Mouse (Mus musculus): ENCODE data around the gene Ctso. TPM values are rescaled to one million over a fixed set of nuclear protein-coding genes. Genes with fewer than 3 reads are reported as not detected.
A peak's percentile ranks its signal among the peaks of the same experiment; 100 is the strongest.

Ctso gene
- total RNA-seq (2021) (1 to 10 TPM; 8.0 to 8.6 TPM), polyA plus RNA-seq (2012; rRNA removed) (7.3 and 12.4 TPM in 2 replicates)
- long read RNA-seq, transcript Ctso-201 (8 exons, 3,468 nt): major isoform, 17 of 24 reads
- long read RNA-seq, partial matches to known transcripts: 0 of 24 reads
- long read RNA-seq, other reads (novel, unspliced or antisense): 7 of 24 reads

GRCm38 (mm10) chr3:81932141-81933101 lies at the start of gene Ctso:
TSS of gene Ctso (plus strand) at chr3:81932601.
- H3K9ac ChIP-seq (ENCODE audit: low read depth, low read length): peak within 1 kb of the TSS; percentile 98
- H3K36me3 ChIP-seq (ENCODE audit: control insufficient read depth, insufficient read depth, low read length): peaks cover 4% of the 10 kb centered on the region
- no peaks in the 10 kb centered on the region; the same call in none of the 2 replicates for H3K4me1 ChIP-seq (ENCODE audit: control insufficient read depth, insufficient read depth, low read length)
- H3K4me3 ChIP-seq: peak within 1 kb of the TSS; percentile 81
- H3K79me2 ChIP-seq (replicated peaks; ENCODE audit: control insufficient read depth, insufficient read depth, low read length): no peaks in the 10 kb centered on the region
- H3K27me3 ChIP-seq (ENCODE audit: control insufficient read depth, insufficient read depth, low read length): no peaks in the 10 kb centered on the region
- WGBS: 11% methylated on average over 27 of the region's 27 CpGs
- TF ChIP-seq EP300 (IDR thresholded peaks at IDR 0.05; ENCODE audit: insufficient read depth, low read depth, low read length): no peak
- TF ChIP-seq CTCF (IDR thresholded peaks at IDR 0.05): peak; percentile 93
- TF ChIP-seq POLR2A (IDR thresholded peaks at IDR 0.05; ENCODE audit: insufficient read depth, low read depth, low read length): peak; percentile 74
- DNase-seq: peak; percentile 91 to 93
- intact Hi-C loops (cut with DNase I): loop anchor here (10.0 kb wide), 1 partner anchor 422 kb away; the partner anchor contains the start of gene Map9
- peak within 1 kb of the TSS; percentile 95 for H3K27ac ChIP-seq

GRCm38 (mm10) chr3:81883916-81884315 lies 48.5 kb upstream of the Ctso start:
- Histone ChIP-seq H3K4me3 (no peak overlapping the region), H3K4me1 (ENCODE audit: control insufficient read depth, insufficient read depth, low read length) (no peaks in the 10 kb centered on the region), H3K27ac (no peak overlapping the region), H3K36me3 (ENCODE audit: control insufficient read depth, insufficient read depth, low read length) (no peaks in the 10 kb centered on the region), H3K79me2 (replicated peaks; ENCODE audit: control insufficient read depth, insufficient read depth, low read length) (no peaks in the 10 kb centered on the region), H3K9ac (ENCODE audit: low read depth, low read length) (no peak overlapping the region), H3K27me3 (ENCODE audit: control insufficient read depth, insufficient read depth, low read length) (no peaks in the 10 kb centered on the region)
- intact Hi-C loops (cut with DNase I): no loop called here
- TF ChIP-seq EP300 (IDR thresholded peaks at IDR 0.05; ENCODE audit: insufficient read depth, low read depth, low read length) (no peak), CTCF (IDR thresholded peaks at IDR 0.05) (no peak), POLR2A (IDR thresholded peaks at IDR 0.05; ENCODE audit: insufficient read depth, low read depth, low read length) (no peak)
- DNase-seq: no peak

DNA sequence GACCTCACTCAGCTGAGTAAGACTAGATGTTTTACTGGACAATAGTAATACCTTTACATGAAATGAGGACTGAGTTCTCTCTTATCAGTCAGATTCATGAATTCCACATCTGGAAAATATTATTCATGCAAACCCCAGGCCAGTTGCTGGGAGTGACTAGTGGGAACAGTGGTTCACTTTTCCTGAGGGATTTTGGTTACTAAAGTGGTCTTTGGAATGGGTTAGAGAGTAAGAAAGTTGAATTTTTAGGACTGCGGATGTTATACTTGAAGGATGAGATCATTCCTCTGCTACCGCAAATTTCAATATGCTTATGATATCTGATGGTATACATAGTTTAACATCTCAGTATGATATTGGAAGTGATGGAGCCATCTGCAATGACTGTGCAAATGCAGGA lies 46.8 kb upstream of the Ctso start:
- TF ChIP-seq CTCF (IDR thresholded peaks at IDR 0.05): no peak
- TF ChIP-seq POLR2A (IDR thresholded peaks at IDR 0.05; ENCODE audit: insufficient read depth, low read depth, low read length): no peak
- no peak for TF ChIP-seq EP300 (IDR thresholded peaks at IDR 0.05; ENCODE audit: insufficient read depth, low read depth, low read length)
- intact Hi-C loops (cut with DNase I): no loop called here
- no peaks in the 10 kb centered on the region for H3K27me3 ChIP-seq (ENCODE audit: control insufficient read depth, insufficient read depth, low read length)
- H3K9ac ChIP-seq (ENCODE audit: low read depth, low read length): no peak overlapping the region
- H3K36me3 ChIP-seq (ENCODE audit: control insufficient read depth, insufficient read depth, low read length): no peaks in the 10 kb centered on the region
- H3K4me3 ChIP-seq: no peak overlapping the region
- 89% methylated on average over 2 of the region's 2 CpGs for WGBS
- no peak for DNase-seq
- H3K79me2 ChIP-seq (replicated peaks; ENCODE audit: control insufficient read depth, insufficient read depth, low read length): no peaks in the 10 kb centered on the region
- no peaks in the 10 kb centered on the region for H3K4me1 ChIP-seq (ENCODE audit: control insufficient read depth, insufficient read depth, low read length)
- no peak overlapping the region for H3K27ac ChIP-seq

GRCm38 (mm10) chr3:81889137-81889536 lies 43.3 kb upstream of the Ctso start:
- TF ChIP-seq POLR2A (IDR thresholded peaks at IDR 0.05; ENCODE audit: insufficient read depth, low read depth, low read length): no peak
- no peak for TF ChIP-seq CTCF (IDR thresholded peaks at IDR 0.05)
- TF ChIP-seq EP300 (IDR thresholded peaks at IDR 0.05; ENCODE audit: insufficient read depth, low read depth, low read length): no peak
- Histone ChIP-seq H3K9ac (ENCODE audit: low read depth, low read length) (no peak overlapping the region), H3K79me2 (replicated peaks; ENCODE audit: control insufficient read depth, insufficient read depth, low read length) (no peaks in the 10 kb centered on the region), H3K27ac (no peak overlapping the region), H3K27me3 (ENCODE audit: control insufficient read depth, insufficient read depth, low read length) (no peaks in the 10 kb centered on the region), H3K4me3 (no peak overlapping the region), H3K36me3 (ENCODE audit: control insufficient read depth, insufficient read depth, low read length) (no peaks in the 10 kb centered on the region), H3K4me1 (ENCODE audit: control insufficient read depth, insufficient read depth, low read length) (no peaks in the 10 kb centered on the region)
- intact Hi-C loops (cut with DNase I): no loop called here
- 66% methylated on average over 6 of the region's 6 CpGs for WGBS
- DNase-seq: no peak

GRCm38 (mm10) chr3:81910286-81911036 lies 21.9 kb upstream of the Ctso start:
- no peaks in the 10 kb centered on the region for H3K36me3 ChIP-seq (ENCODE audit: control insufficient read depth, insufficient read depth, low read length)
- 73% methylated on average over 6 of the region's 6 CpGs for WGBS
- no peak for DNase-seq
- H3K9ac ChIP-seq (ENCODE audit: low read depth, low read length): no peak overlapping the region
- H3K27me3 ChIP-seq (ENCODE audit: control insufficient read depth, insufficient read depth, low read length): no peaks in the 10 kb centered on the region
- H3K27ac ChIP-seq: no peak overlapping the region
- intact Hi-C loops (cut with DNase I): no loop called here
- no peaks in the 10 kb centered on the region for H3K4me1 ChIP-seq (ENCODE audit: control insufficient read depth, insufficient read depth, low read length)
- no peaks in the 10 kb centered on the region for H3K79me2 ChIP-seq (replicated peaks; ENCODE audit: control insufficient read depth, insufficient read depth, low read length)
- no peak for TF ChIP-seq EP300 (IDR thresholded peaks at IDR 0.05; ENCODE audit: insufficient read depth, low read depth, low read length)
- TF ChIP-seq CTCF (IDR thresholded peaks at IDR 0.05): no peak
- TF ChIP-seq POLR2A (IDR thresholded peaks at IDR 0.05; ENCODE audit: insufficient read depth, low read depth, low read length): no peak
- no peak overlapping the region for H3K4me3 ChIP-seq
